ENCODE assay signal across 8 mouse cellular contexts in the genomic region with DNA sequence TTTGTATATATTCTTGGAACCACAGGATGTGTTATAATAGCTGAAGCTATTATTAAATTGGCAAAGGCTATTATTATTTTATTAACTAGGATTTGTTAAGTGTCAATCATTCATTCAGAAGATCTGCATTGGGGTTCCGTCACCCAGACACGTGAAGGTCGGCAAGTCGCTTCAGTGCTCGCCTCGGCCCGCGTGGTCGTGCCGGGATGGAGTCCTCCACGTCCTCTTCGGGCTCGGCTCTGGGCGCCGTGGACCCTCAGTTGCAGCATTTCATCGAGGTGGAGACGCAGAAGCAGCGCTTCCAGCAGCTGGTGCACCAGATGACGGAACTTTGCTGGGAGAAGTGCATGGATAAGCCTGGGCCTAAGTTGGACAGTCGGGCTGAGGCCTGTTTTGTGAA.
DNase-seq lines count a peak whose midpoint lies in the region; ATAC-seq and TF ChIP-seq lines count a peak whose summit lies in the region.
"Not testable (repeated sequence)": the region's sequence is repeated elsewhere in the genome, so short reads cannot be mapped to it uniquely, and the experiment has no call there.

No protein-coding gene starts in this region.

- not testable (repeated sequence) for H3K4me2 ChIP-seq in forebrain, embryonic 13.5 days; midbrain, embryonic 11.5 days

- not testable (repeated sequence) for H3K4me3 ChIP-seq in G1E (ENCODE audit: low read depth, low read length); forebrain, embryonic 13.5 days; midbrain, embryonic 11.5 days (ENCODE audit: low read depth, low read length)

- H3K27ac ChIP-seq in forebrain, embryonic 13.5 days; midbrain, embryonic 11.5 days (ENCODE audit: low read depth, low read length): not testable (repeated sequence)

- H3K9ac ChIP-seq in forebrain, embryonic 13.5 days; midbrain, embryonic 11.5 days (ENCODE audit: low read length): not testable (repeated sequence)

- 95% methylated on average over 20 of the region's 20 CpGs for WGBS in forebrain, embryonic 13.5 days
- WGBS in midbrain, embryonic 11.5 days: 91% methylated on average over 14 of the region's 20 CpGs

- peak; percentile 40 for ATAC-seq in G1E (ENCODE audit: extremely low read depth, insufficient number of reproducible peaks, low FRiP score, poor library complexity, severe bottlenecking)
- ATAC-seq in erythroblast, adult 5-6 weeks (replicated peaks; ENCODE audit: low FRiP score, poor library complexity, severe bottlenecking): peak; percentile 60; the same call in 1 of the 2 replicates
- peak; percentile 48; the same call in 1 of the 2 replicates for ATAC-seq in forebrain, embryonic 13.5 days
- peak; percentile 96 for ATAC-seq in granulocyte monocyte progenitor cell, adult 5-6 weeks (replicated peaks; ENCODE audit: poor library complexity, severe bottlenecking)
- peak; percentile 38 for ATAC-seq in inflammation-experienced regulatory T-cells, adult 6 months
- ATAC-seq in megakaryocyte progenitor cell, adult 5-6 weeks (replicated peaks; ENCODE audit: poor library complexity): peak; percentile 91
- ATAC-seq in midbrain, embryonic 11.5 days (ENCODE audit: low FRiP score): 0 out of 2 replicates have a peak, but pooled peaks have one; percentile 38
- ATAC-seq in neutrophil, adult 5-6 weeks (ENCODE audit: extremely low read depth, insufficient number of reproducible peaks, low FRiP score, poor library complexity, severe bottlenecking): peak; percentile 30; the same call in 1 of the 2 replicates

- H3K36me3 ChIP-seq in G1E (replicated peaks); forebrain, embryonic 13.5 days (ENCODE audit: poor library complexity, severe bottlenecking); midbrain, embryonic 11.5 days (ENCODE audit: control insufficient read depth, insufficient read depth, low read length): not testable (repeated sequence)

- not testable (repeated sequence) for H3K9me3 ChIP-seq in G1E (replicated peaks); forebrain, embryonic 13.5 days (replicated peaks); midbrain, embryonic 11.5 days (ENCODE audit: control insufficient read depth, low read length)

- H3K4me1 ChIP-seq in G1E (ENCODE audit: insufficient read depth, low read depth, low read length); forebrain, embryonic 13.5 days; midbrain, embryonic 11.5 days (ENCODE audit: control insufficient read depth, insufficient read depth, low read length): not testable (repeated sequence)

- not testable (repeated sequence) for TF ChIP-seq CTCF in G1E (IDR thresholded peaks at IDR 0.05; ENCODE audit: low read depth, low read length)

- not testable (repeated sequence) for H3K27me3 ChIP-seq in G1E (ENCODE audit: insufficient read depth, low read length); forebrain, embryonic 13.5 days; midbrain, embryonic 11.5 days (ENCODE audit: control insufficient read depth, insufficient read depth, low read length)

- DNase-seq in G1E (ENCODE audit: low spot score); midbrain, embryonic 11.5 days (ENCODE audit: low spot score, missing footprints): not testable (repeated sequence)

Comparison
In these comparisons a context has a peak if more than half of its experiments do, and no peak if none do; other contexts are left out.
1. ATAC-seq: peak in every context shown above with its lines; median percentile 96 in granulocyte monocyte progenitor cell, adult 5-6 weeks; 91 in megakaryocyte progenitor cell, adult 5-6 weeks; 60 in erythroblast, adult 5-6 weeks; 48 in forebrain, embryonic 13.5 days; 40 in G1E; 38 in inflammation-experienced regulatory T-cells, adult 6 months; 38 in midbrain, embryonic 11.5 days; 30 in neutrophil, adult 5-6 weeks.